21 mouse cellular contexts compared by ENCODE assay signal in genomic region chr11:5796939-5797338, GRCm38 (mm10).
"Had no signal": no experiment of that assay in that cellular context is flagged by ENCODE, and none has a peak within 500 bp of the region (broad histone marks: within the 10 kb centered on the region; RNA-seq: fewer than 3 reads in every experiment).

No protein-coding gene starts in this region.

- ATAC-seq: liver, embryonic 12.5 days had no signal

- H3K4me2 ChIP-seq: limb, embryonic 13.5 days; liver, embryonic 12.5 days; liver, embryonic 15.5 days; lung, embryonic 15.5 days; neural tube, embryonic 12.5 days; neural tube, embryonic 15.5 days had no signal

- DNase-seq: kidney, adult 2 months; layer of hippocampus, adult 9-11 months; liver; lung, adult 18-20 months; lung, postnatal 10 days; lung, postnatal 36 days; midbrain, embryonic 14.5 days; right cerebral cortex, adult 18-20 months; right cerebral cortex, postnatal 14 days; right cerebral cortex, postnatal 4 days; thymus, postnatal 25 days had no signal

- H3K27ac ChIP-seq: kidney, postnatal 0 days; limb, embryonic 10.5 days; limb, embryonic 13.5 days; liver, embryonic 12.5 days; liver, embryonic 15.5 days; lung, embryonic 15.5 days; midbrain, embryonic 10.5 days; neural tube, embryonic 12.5 days; neural tube, embryonic 15.5 days had no signal

- H3K4me3 ChIP-seq: limb, embryonic 10.5 days; limb, embryonic 13.5 days; liver, embryonic 12.5 days; liver, embryonic 15.5 days; lung, embryonic 15.5 days; megakaryocyte, embryonic 14.5 days; midbrain, embryonic 10.5 days; neural tube, embryonic 12.5 days; neural tube, embryonic 15.5 days had no signal

- H3K9me3 ChIP-seq: limb, embryonic 10.5 days; limb, embryonic 13.5 days; liver, embryonic 12.5 days; liver, embryonic 15.5 days; lung, embryonic 15.5 days; megakaryocyte, embryonic 14.5 days; midbrain, embryonic 10.5 days; neural tube, embryonic 12.5 days; neural tube, embryonic 15.5 days had no signal

- H3K27me3 ChIP-seq: limb, embryonic 13.5 days; liver, embryonic 12.5 days; liver, embryonic 15.5 days; lung, embryonic 15.5 days; megakaryocyte, embryonic 14.5 days; neural tube, embryonic 12.5 days; neural tube, embryonic 15.5 days had no signal

- H3K9ac ChIP-seq: limb, embryonic 13.5 days; liver, embryonic 12.5 days; liver, embryonic 15.5 days; lung, embryonic 15.5 days; neural tube, embryonic 12.5 days; neural tube, embryonic 15.5 days had no signal

- H3K4me1 ChIP-seq: midbrain, embryonic 10.5 days; neural tube, embryonic 12.5 days; neural tube, embryonic 15.5 days had no signal
